Mouse (Mus musculus) embryonic facial prominence, embryonic 12.5 days (tissue): ENCODE results near the gene Pde5a. TPM values are rescaled to one million over a fixed set of nuclear protein-coding genes. Genes with fewer than 3 reads are reported as not detected.

Experiments used
- ATAC-seq: fragments of 200-750 bp; cut with Nextera tagmentation; 2 replicates; pipeline ENCODE4 v1.8.0; 2017; ENCODE audit not compliant: insufficient number of reproducible peaks, insufficient read depth, low FRiP score, low TSS enrichment
- H3K27ac ChIP-seq: fragments of 300-500 bp; sonication (generic); 2 replicates; pipeline ENCODE4 v1.5.1; 2016; ENCODE audit warnings: mild to moderate bottlenecking
- H3K27me3 ChIP-seq: fragments of 300-500 bp; sonication (generic); 2 replicates; pipeline ENCODE4 v1.6.1; 2016; ENCODE audit warnings: mild to moderate bottlenecking, moderate library complexity
- H3K36me3 ChIP-seq: fragments of 300-500 bp; sonication (generic); 2 replicates; pipeline ENCODE4 v1.6.1; 2016; ENCODE audit warnings: mild to moderate bottlenecking
- H3K4me1 ChIP-seq: fragments of 300-500 bp; sonication (generic); 2 replicates; pipeline ENCODE4 v1.6.1; 2016
- H3K4me2 ChIP-seq: fragments of 300-500 bp; sonication (generic); replicated peaks from 2 replicates; pipeline ENCODE4 v1.6.1; 2016; ENCODE audit warnings: mild to moderate bottlenecking, moderate library complexity
- H3K4me3 ChIP-seq: fragments of 300-500 bp; sonication (generic); 2 replicates; pipeline ENCODE4 v1.5.1; 2016; ENCODE audit warnings: mild to moderate bottlenecking
- H3K9ac ChIP-seq: fragments of 300-500 bp; sonication (generic); 2 replicates; pipeline ENCODE4 v1.6.1; 2016; ENCODE audit warnings: mild to moderate bottlenecking, moderate library complexity
- H3K9me3 ChIP-seq: fragments of 300-500 bp; sonication (generic); 2 replicates; pipeline ENCODE4 v1.6.1; 2016; ENCODE audit warnings: mild to moderate bottlenecking, moderate library complexity
- WGBS: fragments of 180-500 bp; shearing (Covaris S2); methylation state at CpG from one replicate; pipeline ENCODE4 v1.1.7; 2016; 5-methylcytosine and 5-hydroxymethylcytosine counted together
- polyA plus RNA-seq: library from polyadenylated mRNA; unstranded; fragments of >200 nt; fragmentation: Nextera tagmentation; extraction: Ambion mirVana; gene quantifications from 2 replicates; pipeline ENCODE4 v1.2.1, GENCODE M21; 2016

Gene Pde5a
- polyA plus RNA-seq, 1 experiment from 2014 or later: 5.2 TPM

- no peak for ATAC-seq
- Histone ChIP-seq H3K27ac (no peak overlapping the region), H3K9ac (no peak overlapping the region), H3K36me3 (no peaks in the 10 kb centered on the region), H3K4me3 (no peak overlapping the region), H3K9me3 (no peaks in the 10 kb centered on the region), H3K4me2 (no peak overlapping the region), H3K4me1 (no peaks in the 10 kb centered on the region), H3K27me3 (no peaks in the 10 kb centered on the region)
- 69% methylated on average over 6 of the region's 6 CpGs for WGBS
Observed at GRCm38 (mm10) chr3:122898254-122898653, 169.5 kb downstream of the Pde5a start.

GRCm38 (mm10) chr3:122903746-122904433 lies 175.1 kb downstream of the Pde5a start:
- Histone ChIP-seq H3K27me3 (no peaks in the 10 kb centered on the region), H3K9me3 (no peaks in the 10 kb centered on the region), H3K27ac (no peak overlapping the region), H3K4me3 (no peak overlapping the region), H3K36me3 (no peaks in the 10 kb centered on the region), H3K4me2 (no peak overlapping the region), H3K9ac (no peak overlapping the region), H3K4me1 (no peaks in the 10 kb centered on the region)
- ATAC-seq: peak; percentile 45; the same call in 1 of the 2 replicates
- WGBS: 44% methylated on average over 12 of the region's 12 CpGs

GRCm38 (mm10) chr3:122907841-122908240 lies 179.1 kb downstream of the Pde5a start:
- Histone ChIP-seq H3K4me1 (no peaks in the 10 kb centered on the region), H3K4me2 (no peak overlapping the region), H3K9me3 (no peaks in the 10 kb centered on the region), H3K4me3 (no peak overlapping the region), H3K36me3 (no peaks in the 10 kb centered on the region), H3K9ac (no peak overlapping the region), H3K27me3 (no peaks in the 10 kb centered on the region), H3K27ac (no peak overlapping the region)
- WGBS: 95% methylated on average over 2 of the region's 2 CpGs
- ATAC-seq: no peak

Other genes starting within 250 kb of the Pde5a start
- gene Fnbp1l, start 109.2 kb upstream of the Pde5a start, polyA plus RNA-seq: 76.5 and 80.1 TPM in 2 replicates
- not detected in 2 replicates for gene Fabp2, start 166.1 kb downstream of the Pde5a start, polyA plus RNA-seq
- not detected in 2 replicates for gene Gm10959, start 190.4 kb downstream of the Pde5a start, polyA plus RNA-seq
- gene 1810037I17Rik, start 195.3 kb downstream of the Pde5a start, polyA plus RNA-seq: 80.7 and 82.6 TPM in 2 replicates